Mouse (Mus musculus) olfactory bulb, adult 2 months (tissue): ENCODE data around the gene Ggt7.

Experiments used
- CTCF ChIP-seq: fragments of 200-500 bp; IDR thresholded peaks from 2 replicates; pipeline ENCODE4 v1.5.1; 2012; ENCODE audit warnings: low read depth, mild to moderate bottlenecking, low read length, moderate library complexity; ENCODE audit not compliant: insufficient read depth
- POLR2A ChIP-seq: fragments of 200-500 bp; IDR thresholded peaks from 2 replicates; pipeline ENCODE4 v1.6.1; 2012; ENCODE audit warnings: mild to moderate bottlenecking, low read depth, low read length, moderate library complexity; ENCODE audit not compliant: insufficient read depth

GRCm38 (mm10) chr2:155472671-155473569, 45.1 kb downstream of the Ggt7 start:
- TF ChIP-seq POLR2A (no peak), CTCF (no peak)
